Comparison of ENCODE assay signal across 16 mouse cellular contexts in genomic region chr2:109902869-109903268, GRCm38 (mm10). TPM values are rescaled to one million over a fixed set of nuclear protein-coding genes. Genes with fewer than 3 reads are reported as not detected.
DNase-seq lines count a peak whose midpoint lies in the region; ATAC-seq lines count a peak whose summit lies in the region.
"Had no signal": no experiment of that assay in that cellular context is flagged by ENCODE, and none has a peak within 500 bp of the region (broad histone marks: within the 10 kb centered on the region; RNA-seq: fewer than 3 reads in every experiment).

No protein-coding gene starts in this region.

- peaks cover 23% of the 10 kb centered on the region for H3K36me3 ChIP-seq in hindbrain, embryonic 15.5 days
- H3K36me3 ChIP-seq in hindbrain, embryonic 10.5 days = peaks cover 45% of the 10 kb centered on the region
- H3K36me3 ChIP-seq in midbrain, embryonic 11.5 days (ENCODE audit: control insufficient read depth, insufficient read depth, low read length) = peaks cover 3% of the 10 kb centered on the region; the same call in 1 of the 2 replicates
- H3K36me3 ChIP-seq in midbrain, embryonic 14.5 days (ENCODE audit: control insufficient read depth, insufficient read depth, low read length) = peaks cover 31% of the 10 kb centered on the region
- H3K36me3 ChIP-seq in intestine, embryonic 15.5 days = peaks cover 2% of the 10 kb centered on the region; the same call in 1 of the 2 replicates
- no peaks in the 10 kb centered on the region for H3K36me3 ChIP-seq in intestine, embryonic 16.5 days (ENCODE audit: control insufficient read depth, insufficient read depth, low read length)

- H3K9me3 ChIP-seq in hindbrain, embryonic 15.5 days = no peaks in the 10 kb centered on the region
- H3K9me3 ChIP-seq in hindbrain, embryonic 10.5 days = no peaks in the 10 kb centered on the region
- H3K9me3 ChIP-seq in midbrain, embryonic 11.5 days (ENCODE audit: control insufficient read depth, low read length) = no peaks in the 10 kb centered on the region
- H3K9me3 ChIP-seq in midbrain, embryonic 14.5 days (ENCODE audit: control insufficient read depth, low read length) = no peaks in the 10 kb centered on the region
- no peaks in the 10 kb centered on the region for H3K9me3 ChIP-seq in intestine, embryonic 15.5 days
- no peaks in the 10 kb centered on the region for H3K9me3 ChIP-seq in intestine, embryonic 16.5 days (ENCODE audit: control insufficient read depth, low read length)
- H3K9me3 ChIP-seq: embryonic facial prominence, embryonic 12.5 days; heart, embryonic 12.5 days had no signal

- H3K27me3 ChIP-seq in hindbrain, embryonic 15.5 days = no peaks in the 10 kb centered on the region
- H3K27me3 ChIP-seq in hindbrain, embryonic 10.5 days (ENCODE audit: insufficient read depth, poor library complexity, severe bottlenecking) = no peaks in the 10 kb centered on the region
- H3K27me3 ChIP-seq in midbrain, embryonic 11.5 days (ENCODE audit: control insufficient read depth, insufficient read depth, low read length) = no peaks in the 10 kb centered on the region
- no peaks in the 10 kb centered on the region for H3K27me3 ChIP-seq in midbrain, embryonic 14.5 days (ENCODE audit: control insufficient read depth, insufficient read depth, low read length)
- H3K27me3 ChIP-seq in intestine, embryonic 15.5 days (replicated peaks) = no peaks in the 10 kb centered on the region
- no peaks in the 10 kb centered on the region for H3K27me3 ChIP-seq in intestine, embryonic 16.5 days (replicated peaks; ENCODE audit: control insufficient read depth, insufficient read depth, low read length)
- H3K27me3 ChIP-seq: embryonic facial prominence, embryonic 12.5 days; heart, embryonic 12.5 days had no signal

- no peak overlapping the region for H3K4me3 ChIP-seq in hindbrain, embryonic 15.5 days
- no peak overlapping the region for H3K4me3 ChIP-seq in hindbrain, embryonic 10.5 days
- no peak overlapping the region for H3K4me3 ChIP-seq in midbrain, embryonic 11.5 days (ENCODE audit: low read depth, low read length)
- no peak overlapping the region for H3K4me3 ChIP-seq in midbrain, embryonic 14.5 days (replicated peaks; ENCODE audit: low read depth, low read length)
- no peak overlapping the region for H3K4me3 ChIP-seq in intestine, embryonic 15.5 days (replicated peaks)
- no peak overlapping the region for H3K4me3 ChIP-seq in intestine, embryonic 16.5 days (ENCODE audit: low read length)
- H3K4me3 ChIP-seq: embryonic facial prominence, embryonic 12.5 days; heart, embryonic 12.5 days had no signal

- ATAC-seq in hindbrain, embryonic 15.5 days (ENCODE audit: low FRiP score, low read depth) = peak; percentile 24; the same call in 1 of the 2 replicates
- peak; percentile 18; the same call in 1 of the 2 replicates for ATAC-seq in midbrain, embryonic 11.5 days (ENCODE audit: low FRiP score)
- no peak for ATAC-seq in midbrain, embryonic 14.5 days (ENCODE audit: low FRiP score, low TSS enrichment)
- ATAC-seq in intestine, embryonic 15.5 days = peak; percentile 43
- ATAC-seq in intestine, embryonic 16.5 days = peak; percentile 60
- ATAC-seq: forebrain, postnatal 0 days; inflammation-experienced regulatory T-cells, adult 6 months had no signal

- 82% methylated on average over 7 of the region's 7 CpGs for WGBS in hindbrain, embryonic 15.5 days
- WGBS in hindbrain, embryonic 10.5 days = 81% methylated on average over 7 of the region's 7 CpGs
- WGBS in midbrain, embryonic 11.5 days = 78% methylated on average over 7 of the region's 7 CpGs
- 79% methylated on average over 7 of the region's 7 CpGs for WGBS in midbrain, embryonic 14.5 days
- WGBS in intestine, embryonic 15.5 days = 61% methylated on average over 7 of the region's 7 CpGs
- 56% methylated on average over 7 of the region's 7 CpGs for WGBS in intestine, embryonic 16.5 days

- H3K9ac ChIP-seq in hindbrain, embryonic 15.5 days = no peak overlapping the region
- no peak overlapping the region for H3K9ac ChIP-seq in midbrain, embryonic 11.5 days (ENCODE audit: low read length)
- H3K9ac ChIP-seq in midbrain, embryonic 14.5 days (replicated peaks; ENCODE audit: low read length) = no peak overlapping the region
- no peak overlapping the region for H3K9ac ChIP-seq in intestine, embryonic 15.5 days
- no peak overlapping the region for H3K9ac ChIP-seq in intestine, embryonic 16.5 days (ENCODE audit: low read depth, low read length)
- H3K9ac ChIP-seq: embryonic facial prominence, embryonic 12.5 days; forebrain, postnatal 0 days; heart, embryonic 12.5 days had no signal

- DNase-seq in hindbrain, embryonic 10.5 days (ENCODE audit: low spot score) = no peak
- DNase-seq in midbrain, embryonic 11.5 days (ENCODE audit: low spot score, missing footprints) = peak; percentile 73
- no peak for DNase-seq in midbrain, embryonic 14.5 days
- no peak for DNase-seq in heart, adult 18-20 months
- DNase-seq: adrenal gland, adult 8-10 months; adrenal gland, postnatal 36 days; cerebellum, adult 2 months; cerebellum, postnatal 10 days; forebrain, postnatal 0 days; gastrocnemius, postnatal 14 days had no signal

- no peak overlapping the region for H3K4me2 ChIP-seq in hindbrain, embryonic 15.5 days
- no peak overlapping the region for H3K4me2 ChIP-seq in midbrain, embryonic 11.5 days
- H3K4me2 ChIP-seq in midbrain, embryonic 14.5 days (ENCODE audit: low read length) = no peak overlapping the region
- H3K4me2 ChIP-seq in intestine, embryonic 15.5 days (replicated peaks) = no peak overlapping the region
- H3K4me2 ChIP-seq in intestine, embryonic 16.5 days (ENCODE audit: low read depth, low read length) = no peak overlapping the region
- H3K4me2 ChIP-seq: embryonic facial prominence, embryonic 12.5 days; heart, embryonic 12.5 days had no signal

- no peaks in the 10 kb centered on the region for H3K4me1 ChIP-seq in hindbrain, embryonic 15.5 days (replicated peaks)
- no peaks in the 10 kb centered on the region for H3K4me1 ChIP-seq in hindbrain, embryonic 10.5 days (replicated peaks)
- H3K4me1 ChIP-seq in midbrain, embryonic 11.5 days (ENCODE audit: control insufficient read depth, insufficient read depth, low read length) = no peaks in the 10 kb centered on the region
- H3K4me1 ChIP-seq in midbrain, embryonic 14.5 days (ENCODE audit: control insufficient read depth, insufficient read depth, low read length) = no peaks in the 10 kb centered on the region
- H3K4me1 ChIP-seq in intestine, embryonic 15.5 days (replicated peaks) = no peaks in the 10 kb centered on the region
- H3K4me1 ChIP-seq in intestine, embryonic 16.5 days (ENCODE audit: control insufficient read depth, insufficient read depth, low read length) = no peaks in the 10 kb centered on the region
- H3K4me1 ChIP-seq: embryonic facial prominence, embryonic 12.5 days; heart, embryonic 12.5 days had no signal

- H3K27ac ChIP-seq in hindbrain, embryonic 15.5 days (replicated peaks) = no peak overlapping the region
- H3K27ac ChIP-seq in hindbrain, embryonic 10.5 days = no peak overlapping the region
- no peak overlapping the region for H3K27ac ChIP-seq in midbrain, embryonic 11.5 days (ENCODE audit: low read depth, low read length)
- H3K27ac ChIP-seq in midbrain, embryonic 14.5 days (replicated peaks; ENCODE audit: low read depth, low read length) = no peak overlapping the region
- H3K27ac ChIP-seq in intestine, embryonic 15.5 days = no peak overlapping the region
- no peak overlapping the region for H3K27ac ChIP-seq in intestine, embryonic 16.5 days (ENCODE audit: low read length)
- H3K27ac ChIP-seq: embryonic facial prominence, embryonic 12.5 days had no signal

RNA-seq across cellular contexts. Expression of gene Lin7c, which starts 12.2 kb away (rescaled TPM):
- 175 and 177 TPM in 2 replicates for polyA plus RNA-seq in hindbrain, embryonic 15.5 days (2015; fragmentation: Nextera tagmentation; extraction: Ambion mirVana)
- polyA plus RNA-seq in hindbrain, embryonic 10.5 days (2016; fragmentation: Nextera tagmentation; extraction: Ambion mirVana) = 91.5 and 96.0 TPM in 2 replicates
- 145 and 174 TPM in 2 replicates for polyA plus RNA-seq in midbrain, embryonic 11.5 days (2014; fragmentation: Nextera tagmentation; extraction: Ambion mirVana)
- 220 and 249 TPM in 2 replicates for polyA plus RNA-seq in midbrain, embryonic 14.5 days (2014; fragmentation: Nextera tagmentation; extraction: Ambion mirVana)
- 64.3 and 72.0 TPM in 2 replicates for polyA plus RNA-seq in intestine, embryonic 15.5 days (2015; fragmentation: Nextera tagmentation; extraction: Ambion mirVana)
- polyA plus RNA-seq in intestine, embryonic 16.5 days (2015; fragmentation: Nextera tagmentation; extraction: Ambion mirVana) = 61.9 and 67.0 TPM in 2 replicates
- 10 to 100 TPM; 36.2 to 42.1 TPM for total RNA-seq in heart, adult 18-20 months (2021)

RNA-seq across cellular contexts. Expression of gene Lgr4, which starts 14.6 kb away (rescaled TPM):
- polyA plus RNA-seq in hindbrain, embryonic 15.5 days (2015; fragmentation: Nextera tagmentation; extraction: Ambion mirVana) = 8.0 and 8.6 TPM in 2 replicates
- 13.0 TPM in 2 replicates for polyA plus RNA-seq in hindbrain, embryonic 10.5 days (2016; fragmentation: Nextera tagmentation; extraction: Ambion mirVana)
- 15.8 and 17.6 TPM in 2 replicates for polyA plus RNA-seq in midbrain, embryonic 11.5 days (2014; fragmentation: Nextera tagmentation; extraction: Ambion mirVana)
- 11.6 and 12.0 TPM in 2 replicates for polyA plus RNA-seq in midbrain, embryonic 14.5 days (2014; fragmentation: Nextera tagmentation; extraction: Ambion mirVana)
- 27.6 and 29.4 TPM in 2 replicates for polyA plus RNA-seq in intestine, embryonic 15.5 days (2015; fragmentation: Nextera tagmentation; extraction: Ambion mirVana)
- 18.9 and 19.0 TPM in 2 replicates for polyA plus RNA-seq in intestine, embryonic 16.5 days (2015; fragmentation: Nextera tagmentation; extraction: Ambion mirVana)
- total RNA-seq in heart, adult 18-20 months (2021) = 10 to 100 TPM; 23.3 to 23.6 TPM
